Mouse (Mus musculus) kidney, postnatal 0 days (tissue): ENCODE measurements around the gene Kcnc3. TPM values are rescaled to one million over a fixed set of nuclear protein-coding genes. Genes with fewer than 3 reads are reported as not detected.

Experiments used
- ATAC-seq: fragments of 200-750 bp; cut with Nextera tagmentation; replicated peaks from 2 replicates; pipeline ENCODE4 v1.8.0; 2017; ENCODE audit warnings: low read depth, moderate number of reproducible peaks, moderate TSS enrichment, moderate library complexity; ENCODE audit not compliant: low FRiP score
- DNase-seq: peaks from one replicate; pipeline ENCODE4 v3.0.0-alpha.2; 2016; ENCODE audit warnings: low spot score
- H3K27ac ChIP-seq: fragments of 300-500 bp; sonication (generic); 2 replicates; pipeline ENCODE4 v1.5.1; 2014; ENCODE audit warnings: mild to moderate bottlenecking
- H3K27me3 ChIP-seq: fragments of 300-500 bp; sonication (generic); 2 replicates; pipeline ENCODE4 v1.6.1; 2014; ENCODE audit warnings: low read length, mixed read lengths; ENCODE audit not compliant: insufficient read depth
- H3K36me3 ChIP-seq: fragments of 300-500 bp; sonication (generic); 2 replicates; pipeline ENCODE4 v1.6.1; 2014; ENCODE audit warnings: low read length, mixed read lengths; ENCODE audit not compliant: insufficient read depth
- H3K4me1 ChIP-seq: fragments of 300-500 bp; sonication (generic); replicated peaks from 2 replicates; pipeline ENCODE4 v1.6.1; 2014; ENCODE audit warnings: antibody characterized with exemption, low read length, mixed read lengths; ENCODE audit not compliant: insufficient read depth
- H3K4me2 ChIP-seq: fragments of 300-500 bp; sonication (generic); 2 replicates; pipeline ENCODE4 v1.6.1; 2014; ENCODE audit warnings: mild to moderate bottlenecking, low read length, moderate library complexity, mixed read lengths
- H3K4me3 ChIP-seq: fragments of 300-500 bp; sonication (generic); replicated peaks from 2 replicates; pipeline ENCODE4 v1.5.1; 2014; ENCODE audit warnings: low read depth, low read length
- H3K9ac ChIP-seq: fragments of 300-500 bp; sonication (generic); 2 replicates; pipeline ENCODE4 v1.6.1; 2014; ENCODE audit warnings: low read depth, low read length
- H3K9me3 ChIP-seq: fragments of 300-500 bp; sonication (generic); replicated peaks from 2 replicates; pipeline ENCODE4 v1.6.1; 2016; ENCODE audit warnings: low read length, inconsistent platforms, mixed read lengths
- CTCF ChIP-seq: IDR thresholded peaks from 2 replicates; pipeline ENCODE4 v1.5.1; 2016; ENCODE audit warnings: antibody characterized with exemption, low read depth, mild to moderate bottlenecking, moderate library complexity
- WGBS: fragments of 180-500 bp; shearing (Covaris S2); extraction: QIAGEN DNeasy Blood & Tissue Kit; methylation state at CpG from one replicate; pipeline ENCODE4 v1.1.7; 2014; 5-methylcytosine and 5-hydroxymethylcytosine counted together
- polyA plus RNA-seq: library from polyadenylated mRNA; unstranded; fragments of >200 nt; fragmentation: Nextera tagmentation; extraction: Ambion mirVana; gene quantifications from 2 replicates; pipeline ENCODE4 v1.2.1, GENCODE M21; 2015

Gene Kcnc3
- polyA plus RNA-seq, 1 experiment from 2014 or later: 0.30 TPM

- peaks cover 3% of the 10 kb centered on the region; the same call in 1 of the 2 replicates for H3K4me1 ChIP-seq
- ATAC-seq: no peak
- H3K9ac ChIP-seq: no peak overlapping the region
- H3K27me3 ChIP-seq: peaks cover 42% of the 10 kb centered on the region
- WGBS: 0% methylated on average over 18 of the region's 18 CpGs
- H3K36me3 ChIP-seq: no peaks in the 10 kb centered on the region
- no peak overlapping the region for H3K27ac ChIP-seq
- peak; percentile 64 for DNase-seq
- no peak for TF ChIP-seq CTCF
- H3K9me3 ChIP-seq: no peaks in the 10 kb centered on the region
- H3K4me3 ChIP-seq: peak overlapping the region; percentile 19; the same call in 1 of the 2 replicates
- H3K4me2 ChIP-seq: peak overlapping the region; percentile 37
Measured at GRCm38 (mm10) chr7:44586930-44587329, 3.5 kb upstream of the Kcnc3 start.

GRCm38 (mm10) chr7:44587676-44588075, 2.8 kb upstream of the Kcnc3 start:
- TF ChIP-seq CTCF: no peak
- DNase-seq (no peak), ATAC-seq (no peak)
- Histone ChIP-seq H3K9ac (no peak overlapping the region), H3K4me3 (no peak overlapping the region), H3K4me2 (no peak overlapping the region), H3K4me1 (peaks cover 3% of the 10 kb centered on the region; the same call in 1 of the 2 replicates), H3K9me3 (no peaks in the 10 kb centered on the region), H3K27me3 (peaks cover 50% of the 10 kb centered on the region), H3K27ac (no peak overlapping the region), H3K36me3 (no peaks in the 10 kb centered on the region)
- WGBS: 38% methylated on average over 6 of the region's 6 CpGs

- H3K4me2 ChIP-seq: peak overlapping the region; percentile 91
- no peak overlapping the region for H3K27ac ChIP-seq
- TF ChIP-seq CTCF: no peak
- H3K9me3 ChIP-seq: no peaks in the 10 kb centered on the region
- ATAC-seq (no peak), DNase-seq (no peak)
- no peak overlapping the region for H3K4me3 ChIP-seq
- H3K9ac ChIP-seq: no peak overlapping the region
- peaks cover 57% of the 10 kb centered on the region for H3K27me3 ChIP-seq
- WGBS: 3% methylated on average over 12 of the region's 12 CpGs
- H3K4me1 ChIP-seq: peaks cover 3% of the 10 kb centered on the region; the same call in 1 of the 2 replicates
- no peaks in the 10 kb centered on the region for H3K36me3 ChIP-seq
Measured at GRCm38 (mm10) chr7:44588338-44588737, 2.1 kb upstream of the Kcnc3 start.

- no peak for TF ChIP-seq CTCF
- no peaks in the 10 kb centered on the region for H3K36me3 ChIP-seq
- H3K4me2 ChIP-seq: peak overlapping the region; percentile 91
- H3K4me3 ChIP-seq: peak overlapping the region; percentile 31
- under 1% methylated on average over 32 of the region's 33 CpGs for WGBS
- no peaks in the 10 kb centered on the region for H3K9me3 ChIP-seq
- H3K27ac ChIP-seq: no peak overlapping the region
- DNase-seq: peak; percentile 67
- peaks cover 3% of the 10 kb centered on the region; the same call in 1 of the 2 replicates for H3K4me1 ChIP-seq
- peaks cover 61% of the 10 kb centered on the region for H3K27me3 ChIP-seq
- 0 out of 2 replicates have a peak overlapping the region, but pooled peaks have one; percentile 23 for H3K9ac ChIP-seq
- ATAC-seq: peak; percentile 30
Measured at GRCm38 (mm10) chr7:44589149-44589548, 1.3 kb upstream of the Kcnc3 start.

- no peak for TF ChIP-seq CTCF
- Histone ChIP-seq H3K27me3 (peaks cover 61% of the 10 kb centered on the region), H3K36me3 (no peaks in the 10 kb centered on the region), H3K9ac (no peak overlapping the region), H3K4me3 (0 out of 2 replicates have a peak overlapping the region, but pooled peaks have one; percentile 50), H3K27ac (no peak overlapping the region), H3K9me3 (no peaks in the 10 kb centered on the region), H3K4me2 (peak overlapping the region; percentile 91; the same call in 1 of the 2 replicates), H3K4me1 (peaks cover 3% of the 10 kb centered on the region; the same call in 1 of the 2 replicates)
- ATAC-seq (no peak), DNase-seq (no peak)
- WGBS: 3% methylated on average over 13 of the region's 13 CpGs
Measured at GRCm38 (mm10) chr7:44589946-44590345, 518 bp upstream of the Kcnc3 start.

- Histone ChIP-seq H3K4me3 (peak overlapping the region; percentile 50), H3K4me1 (peaks cover 3% of the 10 kb centered on the region; the same call in 1 of the 2 replicates), H3K4me2 (peak overlapping the region; percentile 91), H3K27me3 (peaks cover 55% of the 10 kb centered on the region), H3K36me3 (no peaks in the 10 kb centered on the region), H3K27ac (no peak overlapping the region), H3K9ac (peak overlapping the region; percentile 35; the same call in 1 of the 2 replicates), H3K9me3 (no peaks in the 10 kb centered on the region)
- under 1% methylated on average over 47 of the region's 60 CpGs for WGBS
- no peak for ATAC-seq
- no peak for TF ChIP-seq CTCF
- no peak for DNase-seq
Measured at GRCm38 (mm10) chr7:44591348-44592116, 1.1 kb downstream of the Kcnc3 start.
